Mouse (Mus musculus): ENCODE data around the gene Cavin1. TPM values are rescaled to one million over a fixed set of nuclear protein-coding genes. Genes with fewer than 3 reads are reported as not detected.

Cavin1 gene
- polyA plus RNA-seq, 1 experiment = not detected

DNA sequence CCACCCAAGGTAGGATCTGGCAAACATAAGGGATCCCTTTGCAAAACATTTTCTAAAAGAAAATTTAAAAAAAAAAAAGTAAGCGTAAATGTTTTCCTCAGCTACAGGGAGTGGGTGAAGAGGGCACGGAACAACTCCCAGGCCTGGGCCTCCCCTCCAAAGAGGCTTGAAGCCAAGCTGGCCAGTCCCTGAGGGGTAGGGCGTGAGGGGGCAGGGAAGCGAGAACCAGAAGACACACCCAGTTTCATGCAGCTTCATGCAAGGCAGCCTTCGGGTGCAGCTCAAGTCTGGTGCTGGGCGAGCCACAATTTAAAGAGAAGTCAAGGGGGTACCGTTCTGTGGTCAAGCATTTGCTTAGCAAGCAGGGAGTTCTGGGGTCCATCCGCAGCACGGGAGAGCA is 7.0 kb downstream of the Cavin1 start:
- no peak for TF ChIP-seq POLR2A (IDR thresholded peaks at IDR 0.05; ENCODE audit: insufficient read depth, low read depth, low read length)
- TF ChIP-seq CTCF (IDR thresholded peaks at IDR 0.05; ENCODE audit: insufficient read depth, low read depth, low read length) = no peak
- Histone ChIP-seq H3K27ac (ENCODE audit: insufficient read depth, low read depth, low read length) (no peak overlapping the region), H3K4me1 (ENCODE audit: control insufficient read depth, insufficient read depth, low read length) (peaks cover 15% of the 10 kb centered on the region), H3K4me3 (ENCODE audit: insufficient read depth, low read depth, low read length) (no peak overlapping the region)
- 85% methylated on average over 9 of the region's 9 CpGs for WGBS

- Histone ChIP-seq H3K4me3 (ENCODE audit: insufficient read depth, low read depth, low read length) (no peak overlapping the region), H3K4me1 (ENCODE audit: control insufficient read depth, insufficient read depth, low read length) (peaks cover 17% of the 10 kb centered on the region), H3K27ac (ENCODE audit: insufficient read depth, low read depth, low read length) (no peak overlapping the region)
- 43% methylated on average over 9 of the region's 9 CpGs for WGBS
- TF ChIP-seq CTCF (IDR thresholded peaks at IDR 0.05; ENCODE audit: insufficient read depth, low read depth, low read length) = no peak
- no peak for TF ChIP-seq POLR2A (IDR thresholded peaks at IDR 0.05; ENCODE audit: insufficient read depth, low read depth, low read length)
Observed at GRCm38 (mm10) chr11:100962371-100962911, 8.2 kb downstream of the Cavin1 start.

GRCm38 (mm10) chr11:100960540-100960939 is 10.1 kb downstream of the Cavin1 start:
- no peak overlapping the region for H3K27ac ChIP-seq (ENCODE audit: insufficient read depth, low read depth, low read length)
- no peak overlapping the region for H3K4me3 ChIP-seq (ENCODE audit: insufficient read depth, low read depth, low read length)
- peaks cover 16% of the 10 kb centered on the region for H3K4me1 ChIP-seq (ENCODE audit: control insufficient read depth, insufficient read depth, low read length)
- WGBS = 32% methylated on average over 6 of the region's 6 CpGs
- TF ChIP-seq CTCF (IDR thresholded peaks at IDR 0.05; ENCODE audit: insufficient read depth, low read depth, low read length) = no peak
- TF ChIP-seq POLR2A (IDR thresholded peaks at IDR 0.05; ENCODE audit: insufficient read depth, low read depth, low read length) = no peak

DNA sequence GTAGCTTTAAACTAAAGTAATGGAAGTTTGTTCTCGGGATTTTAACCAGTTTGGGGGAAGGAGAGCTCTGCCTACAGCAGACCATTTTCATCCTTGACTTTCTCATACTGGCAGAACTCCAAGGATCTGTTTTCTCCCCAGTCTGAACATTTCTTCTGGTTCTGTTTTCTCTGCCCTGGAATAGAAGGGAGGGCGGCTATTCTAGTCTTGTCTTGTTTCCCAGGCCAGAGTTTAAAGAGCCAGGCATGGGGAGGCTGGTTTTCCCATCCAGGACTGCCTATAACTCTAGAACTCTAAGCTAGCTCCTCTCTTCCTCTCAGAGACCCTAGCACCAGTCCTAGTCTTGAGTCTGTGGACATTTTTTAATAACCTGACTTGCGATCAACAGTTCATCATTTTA is 10.9 kb downstream of the Cavin1 start:
- Histone ChIP-seq H3K27ac (ENCODE audit: insufficient read depth, low read depth, low read length) (no peak overlapping the region), H3K4me1 (ENCODE audit: control insufficient read depth, insufficient read depth, low read length) (peaks cover 16% of the 10 kb centered on the region), H3K4me3 (ENCODE audit: insufficient read depth, low read depth, low read length) (no peak overlapping the region)
- 30% methylated on average over 3 of the region's 3 CpGs for WGBS
- TF ChIP-seq CTCF (IDR thresholded peaks at IDR 0.05; ENCODE audit: insufficient read depth, low read depth, low read length) (no peak), POLR2A (IDR thresholded peaks at IDR 0.05; ENCODE audit: insufficient read depth, low read depth, low read length) (no peak)

DNA sequence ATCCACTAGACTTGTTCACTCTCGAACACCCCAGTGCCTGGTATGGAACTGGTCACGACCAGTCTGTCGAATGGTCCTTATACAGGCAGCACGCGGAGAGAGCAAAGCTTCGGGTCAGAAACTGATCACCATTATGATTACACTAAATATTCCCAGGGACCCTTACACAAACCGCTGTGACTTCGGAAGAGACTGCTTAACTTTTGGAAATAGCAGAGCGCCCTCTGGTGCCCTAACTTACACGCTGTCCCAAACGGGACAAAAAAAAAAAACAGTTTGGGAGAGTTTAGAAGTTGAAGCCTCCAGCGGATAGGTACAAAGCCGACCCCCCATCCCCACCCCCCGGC is 11.2 kb downstream of the Cavin1 start:
- Histone ChIP-seq H3K4me1 (ENCODE audit: control insufficient read depth, insufficient read depth, low read length) (peaks cover 16% of the 10 kb centered on the region), H3K4me3 (ENCODE audit: insufficient read depth, low read depth, low read length) (no peak overlapping the region), H3K27ac (ENCODE audit: insufficient read depth, low read depth, low read length) (no peak overlapping the region)
- TF ChIP-seq CTCF (IDR thresholded peaks at IDR 0.05; ENCODE audit: insufficient read depth, low read depth, low read length) (no peak), POLR2A (IDR thresholded peaks at IDR 0.05; ENCODE audit: insufficient read depth, low read depth, low read length) (no peak)
- 4% methylated on average over 14 of the region's 14 CpGs for WGBS

- no peak for TF ChIP-seq POLR2A (IDR thresholded peaks at IDR 0.05; ENCODE audit: insufficient read depth, low read depth, low read length)
- TF ChIP-seq CTCF (IDR thresholded peaks at IDR 0.05; ENCODE audit: insufficient read depth, low read depth, low read length) = peak; percentile 32; the same call in 1 of the 2 replicates
- Histone ChIP-seq H3K27ac (ENCODE audit: insufficient read depth, low read depth, low read length) (no peak overlapping the region), H3K4me1 (ENCODE audit: control insufficient read depth, insufficient read depth, low read length) (peaks cover 16% of the 10 kb centered on the region), H3K4me3 (ENCODE audit: insufficient read depth, low read depth, low read length) (peak overlapping the region; percentile 6; the same call in 1 of the 2 replicates)
- WGBS = 19% methylated on average over 76 of the region's 76 CpGs
Observed at GRCm38 (mm10) chr11:100958613-100959463, 11.8 kb downstream of the Cavin1 start.

DNA sequence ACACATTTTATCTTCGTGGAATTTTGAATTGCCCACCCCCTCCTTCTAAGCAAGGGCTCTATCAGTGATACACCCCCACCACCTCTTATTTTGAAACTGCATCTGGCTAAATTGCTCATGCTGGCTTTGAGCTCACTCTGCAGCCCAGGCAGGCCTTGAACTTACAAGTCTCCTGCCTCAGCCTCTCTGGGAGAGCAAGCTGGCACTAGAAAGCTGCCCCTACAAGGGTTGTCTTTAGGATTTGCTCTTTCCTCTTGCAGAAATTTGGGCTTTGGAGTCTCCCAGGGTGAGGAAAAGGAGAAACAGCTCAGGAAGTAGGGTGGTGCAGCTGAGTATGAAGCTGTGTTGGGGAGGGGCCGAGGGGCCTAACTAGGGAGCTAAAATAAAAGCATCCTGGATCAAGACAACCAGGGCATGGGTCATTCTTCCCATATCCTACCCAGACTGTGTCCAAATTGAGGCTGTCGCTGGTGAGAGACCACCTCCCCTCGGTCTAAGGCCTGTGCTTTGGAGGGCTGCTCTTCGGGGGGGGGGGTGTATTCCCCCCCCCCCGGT is 12.7 kb downstream of the Cavin1 start:
- no peak overlapping the region for H3K4me3 ChIP-seq (ENCODE audit: insufficient read depth, low read depth, low read length)
- whole genome bisulfite sequencing = 43% methylated on average over 6 of the region's 6 CpGs
- TF ChIP-seq CTCF (IDR thresholded peaks at IDR 0.05; ENCODE audit: insufficient read depth, low read depth, low read length) (no peak), POLR2A (IDR thresholded peaks at IDR 0.05; ENCODE audit: insufficient read depth, low read depth, low read length) (no peak)
- no peak overlapping the region for H3K27ac ChIP-seq (ENCODE audit: insufficient read depth, low read depth, low read length)
- H3K4me1 ChIP-seq (ENCODE audit: control insufficient read depth, insufficient read depth, low read length) = peaks cover 16% of the 10 kb centered on the region

DNA sequence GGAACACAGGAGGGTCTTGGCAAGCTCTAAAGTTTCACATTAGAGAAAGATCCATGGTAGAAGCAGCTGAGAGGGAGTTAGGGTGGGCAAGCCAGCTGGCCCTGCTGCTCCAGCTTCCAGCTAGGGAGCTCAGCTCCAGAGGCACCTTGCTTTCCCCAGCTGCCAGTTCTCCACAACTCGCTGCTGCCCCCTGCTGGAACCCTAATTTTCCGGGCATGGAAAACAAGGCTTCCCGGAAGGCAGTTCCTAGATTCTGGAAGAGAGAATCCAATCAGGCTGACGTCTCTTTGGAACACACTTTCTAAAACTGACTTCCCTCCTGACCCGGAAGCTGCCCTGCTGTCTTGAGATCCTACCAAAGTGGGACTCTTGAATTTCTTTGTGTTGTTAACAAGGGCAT is 13.4 kb downstream of the Cavin1 start:
- H3K4me3 ChIP-seq (ENCODE audit: insufficient read depth, low read depth, low read length) = no peak overlapping the region
- no peak overlapping the region for H3K27ac ChIP-seq (ENCODE audit: insufficient read depth, low read depth, low read length)
- WGBS = 2% methylated on average over 5 of the region's 5 CpGs
- TF ChIP-seq CTCF (IDR thresholded peaks at IDR 0.05; ENCODE audit: insufficient read depth, low read depth, low read length) (peak; percentile 83), POLR2A (IDR thresholded peaks at IDR 0.05; ENCODE audit: insufficient read depth, low read depth, low read length) (no peak)
- H3K4me1 ChIP-seq (ENCODE audit: control insufficient read depth, insufficient read depth, low read length) = peaks cover 11% of the 10 kb centered on the region

- Histone ChIP-seq H3K4me1 (ENCODE audit: control insufficient read depth, insufficient read depth, low read length) (no peaks in the 10 kb centered on the region; the same call in 1 of the 2 replicates), H3K4me3 (ENCODE audit: insufficient read depth, low read depth, low read length) (no peak overlapping the region), H3K27ac (ENCODE audit: insufficient read depth, low read depth, low read length) (no peak overlapping the region)
- TF ChIP-seq CTCF (IDR thresholded peaks at IDR 0.05; ENCODE audit: insufficient read depth, low read depth, low read length) (no peak), POLR2A (IDR thresholded peaks at IDR 0.05; ENCODE audit: insufficient read depth, low read depth, low read length) (no peak)
- 100% methylated on average over 1 of the region's 1 CpGs for WGBS
Observed at GRCm38 (mm10) chr11:100949540-100949939, 21.1 kb downstream of the Cavin1 start.

Data from olfactory bulb, adult 2 months (tissue).